In the genomic region with DNA sequence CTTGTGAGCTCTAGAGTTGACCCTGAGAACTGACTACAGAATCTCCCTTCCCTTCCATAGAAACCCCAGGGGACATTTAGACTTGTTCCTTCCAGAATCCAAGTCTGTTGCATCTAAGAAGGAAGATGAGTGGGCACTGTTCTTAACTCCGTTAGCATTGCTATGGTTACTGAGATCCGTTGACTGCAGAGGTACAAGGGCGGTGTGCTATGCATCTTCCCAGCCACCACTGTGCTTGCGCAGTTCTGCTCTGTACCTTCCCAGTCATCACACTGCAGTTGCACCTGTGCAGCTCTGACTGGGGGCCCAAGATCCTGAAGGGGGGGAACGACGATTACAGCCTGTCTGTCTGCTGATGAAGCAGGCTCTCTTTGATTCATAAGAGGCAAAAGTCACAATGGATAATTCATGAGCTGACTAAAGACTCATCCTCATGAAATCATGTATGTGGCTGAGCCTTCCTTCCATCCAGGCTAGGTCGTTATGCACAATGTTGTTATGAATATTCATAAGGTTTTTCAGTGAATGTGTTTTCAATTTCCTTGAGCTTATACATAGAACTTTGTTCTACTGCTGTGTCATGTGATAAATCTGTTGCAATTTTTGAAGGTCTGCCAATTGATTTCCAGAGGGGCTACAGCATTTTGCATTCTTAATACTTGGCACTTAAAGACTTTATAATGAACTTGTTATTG, we compare ENCODE assay signal across 17 mouse cellular contexts.
DNase-seq lines count a peak whose midpoint lies in the region; ATAC-seq and TF ChIP-seq lines count a peak whose summit lies in the region.
"Had no signal": no experiment of that assay in that cellular context is flagged by ENCODE, and none has a peak within 500 bp of the region (broad histone marks: within the 10 kb centered on the region; RNA-seq: fewer than 3 reads in every experiment).

No protein-coding gene starts in this region.

- H3K4me2 ChIP-seq in forebrain, embryonic 15.5 days (replicated peaks), result no peak overlapping the region
- H3K4me2 ChIP-seq in midbrain, embryonic 14.5 days (ENCODE audit: low read length), result no peak overlapping the region
- no peak overlapping the region for H3K4me2 ChIP-seq in lung, postnatal 0 days (replicated peaks; ENCODE audit: low read depth, low read length)
- H3K4me2 ChIP-seq: lung, embryonic 15.5 days; midbrain, embryonic 12.5 days had no signal

- H3K4me3 ChIP-seq in forebrain, embryonic 15.5 days, result no peak overlapping the region
- no peak overlapping the region for H3K4me3 ChIP-seq in forebrain, embryonic 10.5 days
- no peak overlapping the region for H3K4me3 ChIP-seq in midbrain, embryonic 14.5 days (replicated peaks; ENCODE audit: low read depth, low read length)
- no peak overlapping the region for H3K4me3 ChIP-seq in midbrain, embryonic 10.5 days
- no peak overlapping the region for H3K4me3 ChIP-seq in lung, postnatal 0 days (ENCODE audit: low read depth, low read length)
- H3K4me3 ChIP-seq: erythroblast, embryonic 14.5 days; lung, embryonic 15.5 days; midbrain, embryonic 12.5 days had no signal

- H3K27ac ChIP-seq in forebrain, embryonic 15.5 days (replicated peaks), result peak overlapping the region; percentile 46
- no peak overlapping the region for H3K27ac ChIP-seq in forebrain, embryonic 10.5 days
- H3K27ac ChIP-seq in midbrain, embryonic 14.5 days (replicated peaks; ENCODE audit: low read depth, low read length), result no peak overlapping the region
- H3K27ac ChIP-seq in midbrain, embryonic 10.5 days (replicated peaks), result no peak overlapping the region
- H3K27ac ChIP-seq in lung, postnatal 0 days (ENCODE audit: low read length), result no peak overlapping the region
- H3K27ac ChIP-seq: lung, embryonic 15.5 days; midbrain, embryonic 12.5 days had no signal

- WGBS in forebrain, embryonic 15.5 days, result 48% methylated on average over 7 of the region's 7 CpGs
- WGBS in forebrain, embryonic 10.5 days, result 89% methylated on average over 7 of the region's 7 CpGs
- 65% methylated on average over 7 of the region's 7 CpGs for WGBS in midbrain, embryonic 14.5 days
- 82% methylated on average over 7 of the region's 7 CpGs for WGBS in midbrain, embryonic 10.5 days
- 79% methylated on average over 7 of the region's 7 CpGs for WGBS in lung, postnatal 0 days

- no peak for DNase-seq in forebrain, embryonic 10.5 days (ENCODE audit: extremely low spot score, low spot score)
- peak; percentile 30 for DNase-seq in midbrain, embryonic 14.5 days
- no peak for DNase-seq in midbrain, embryonic 10.5 days (ENCODE audit: low spot score)
- DNase-seq in left cerebral cortex, adult 18-20 months (ENCODE audit: low spot score in 2 of 2), result peak; percentile 25 to 48
- DNase-seq in right cerebral cortex, postnatal 25 days, result peak; percentile 71
- DNase-seq in lung, postnatal 0 days (ENCODE audit: low spot score), result no peak
- DNase-seq: cerebellum, adult 9-11 months; heart, postnatal 14 days; kidney, postnatal 4 days; liver; thymus, postnatal 25 days had no signal

- H3K9me3 ChIP-seq in forebrain, embryonic 15.5 days, result no peaks in the 10 kb centered on the region
- H3K9me3 ChIP-seq in forebrain, embryonic 10.5 days, result no peaks in the 10 kb centered on the region
- no peaks in the 10 kb centered on the region for H3K9me3 ChIP-seq in midbrain, embryonic 14.5 days (ENCODE audit: control insufficient read depth, low read length)
- H3K9me3 ChIP-seq in midbrain, embryonic 10.5 days (replicated peaks), result no peaks in the 10 kb centered on the region
- H3K9me3 ChIP-seq in lung, postnatal 0 days (ENCODE audit: low read length), result no peaks in the 10 kb centered on the region
- H3K9me3 ChIP-seq: lung, embryonic 15.5 days; midbrain, embryonic 12.5 days had no signal

- TF ChIP-seq CTCF in lung, postnatal 0 days (IDR thresholded peaks at IDR 0.05), result no peak

- H3K36me3 ChIP-seq in forebrain, embryonic 15.5 days, result no peaks in the 10 kb centered on the region
- no peaks in the 10 kb centered on the region for H3K36me3 ChIP-seq in forebrain, embryonic 10.5 days (replicated peaks)
- no peaks in the 10 kb centered on the region for H3K36me3 ChIP-seq in midbrain, embryonic 14.5 days (ENCODE audit: control insufficient read depth, insufficient read depth, low read length)
- H3K36me3 ChIP-seq in midbrain, embryonic 10.5 days, result no peaks in the 10 kb centered on the region
- no peaks in the 10 kb centered on the region for H3K36me3 ChIP-seq in lung, postnatal 0 days (ENCODE audit: insufficient read depth, low read length)
- H3K36me3 ChIP-seq: G1E; lung, embryonic 15.5 days; midbrain, embryonic 12.5 days had no signal

- no peak overlapping the region for H3K9ac ChIP-seq in forebrain, embryonic 15.5 days (replicated peaks)
- no peak overlapping the region for H3K9ac ChIP-seq in midbrain, embryonic 14.5 days (replicated peaks; ENCODE audit: low read length)
- no peak overlapping the region for H3K9ac ChIP-seq in lung, postnatal 0 days (replicated peaks; ENCODE audit: low read depth)
- H3K9ac ChIP-seq: lung, embryonic 15.5 days; midbrain, embryonic 12.5 days had no signal

- no peaks in the 10 kb centered on the region for H3K27me3 ChIP-seq in forebrain, embryonic 15.5 days
- no peaks in the 10 kb centered on the region for H3K27me3 ChIP-seq in forebrain, embryonic 10.5 days (ENCODE audit: poor library complexity, severe bottlenecking)
- H3K27me3 ChIP-seq in midbrain, embryonic 14.5 days (ENCODE audit: control insufficient read depth, insufficient read depth, low read length), result no peaks in the 10 kb centered on the region
- no peaks in the 10 kb centered on the region for H3K27me3 ChIP-seq in midbrain, embryonic 10.5 days (ENCODE audit: low read depth, poor library complexity, severe bottlenecking)
- no peaks in the 10 kb centered on the region for H3K27me3 ChIP-seq in lung, postnatal 0 days (replicated peaks; ENCODE audit: insufficient read depth, low read length)
- H3K27me3 ChIP-seq: lung, embryonic 15.5 days; midbrain, embryonic 12.5 days had no signal

- ATAC-seq in forebrain, embryonic 15.5 days (replicated peaks), result peak; percentile 93
- ATAC-seq in midbrain, embryonic 14.5 days (ENCODE audit: low FRiP score, low TSS enrichment), result peak; percentile 43
- ATAC-seq in lung, postnatal 0 days, result no peak
- ATAC-seq in monocyte, adult 5-6 weeks (replicated peaks; ENCODE audit: insufficient number of reproducible peaks, low FRiP score, low TSS enrichment, poor library complexity, severe bottlenecking), result no peak

- peaks cover 13% of the 10 kb centered on the region for H3K4me1 ChIP-seq in forebrain, embryonic 15.5 days
- H3K4me1 ChIP-seq in forebrain, embryonic 10.5 days, result no peaks in the 10 kb centered on the region
- H3K4me1 ChIP-seq in midbrain, embryonic 14.5 days (ENCODE audit: control insufficient read depth, insufficient read depth, low read length), result peaks cover 5% of the 10 kb centered on the region; the same call in 1 of the 2 replicates
- H3K4me1 ChIP-seq in midbrain, embryonic 10.5 days, result peaks cover 4% of the 10 kb centered on the region
- no peaks in the 10 kb centered on the region for H3K4me1 ChIP-seq in lung, postnatal 0 days (ENCODE audit: insufficient read depth, low read depth, low read length)
- H3K4me1 ChIP-seq: lung, embryonic 15.5 days had no signal

- TF ChIP-seq EP300 in lung, postnatal 0 days (IDR thresholded peaks at IDR 0.05), result no peak

Comparison
In these comparisons a context has a peak if more than half of its experiments do, and no peak if none do; other contexts are left out.
1. DNase-seq: peak in midbrain, embryonic 14.5 days (single experiment), left cerebral cortex, adult 18-20 months (2 of 2) and right cerebral cortex, postnatal 25 days (single experiment); none in forebrain, embryonic 10.5 days (single experiment), midbrain, embryonic 10.5 days (single experiment) and lung, postnatal 0 days (single experiment).
2. ATAC-seq: peak in forebrain, embryonic 15.5 days (single experiment) and midbrain, embryonic 14.5 days (single experiment); none in lung, postnatal 0 days (single experiment) and monocyte, adult 5-6 weeks (single experiment).